Mouse (Mus musculus) heart, postnatal 0 days (tissue): ENCODE measurements at regions not wholly inside any gene's neighbourhood (a gene's known extent, or its start where the extent isn't known, plus 50 kb on each side); places are given as distances from the start of the nearest gene placed in this dataset.

Experiments used
- CTCF ChIP-seq: IDR thresholded peaks from 2 replicates; pipeline ENCODE4 v1.5.1; 2016; ENCODE audit warnings: antibody characterized with exemption, control low read depth, low read depth
- EP300 ChIP-seq: IDR thresholded peaks from 2 replicates; pipeline ENCODE4 v1.6.1; 2016; ENCODE audit warnings: antibody characterized with exemption, low read depth

DNA sequence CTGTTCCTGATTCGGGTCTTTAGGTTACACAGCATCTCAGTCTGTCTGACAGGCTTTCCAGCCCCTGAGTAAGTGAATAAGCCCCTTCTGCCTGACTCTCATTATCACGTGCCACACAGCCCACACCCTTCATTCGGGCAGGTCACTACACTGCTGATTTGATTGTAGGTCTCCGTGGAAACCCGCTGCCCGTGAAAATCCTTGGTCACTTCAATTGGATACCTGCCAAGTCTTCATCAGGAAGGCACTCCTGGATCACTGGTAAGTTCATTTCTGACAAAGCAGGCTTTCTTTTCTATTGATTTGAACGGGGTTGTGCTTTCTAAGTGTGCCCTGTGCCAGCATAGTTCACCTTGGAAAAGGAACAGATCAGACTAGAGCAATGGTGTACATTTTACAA lies 158.2 kb upstream of the Fmo9 start:
- TF ChIP-seq CTCF (no peak), EP300 (no peak)
